Mouse (Mus musculus) embryonic facial prominence, embryonic 10.5 days (tissue): ENCODE results near the gene Fbln2. TPM values are rescaled to one million over a fixed set of nuclear protein-coding genes. Genes with fewer than 3 reads are reported as not detected.

Experiments used
- DNase-seq: peaks from one replicate; pipeline ENCODE4 v3.0.0-alpha.2; 2017; ENCODE audit warnings: low spot score
- H3K27ac ChIP-seq: fragments of 300-500 bp; sonication (generic); replicated peaks from 2 replicates; pipeline ENCODE4 v1.5.1; 2016; ENCODE audit warnings: mild to moderate bottlenecking
- H3K27me3 ChIP-seq: fragments of 300-500 bp; sonication (generic); replicated peaks from 2 replicates; pipeline ENCODE4 v1.6.1; 2016; ENCODE audit warnings: low read depth, mild to moderate bottlenecking; ENCODE audit not compliant: poor library complexity, severe bottlenecking
- H3K36me3 ChIP-seq: fragments of 300-500 bp; sonication (generic); replicated peaks from 2 replicates; pipeline ENCODE4 v1.6.1; 2016; ENCODE audit warnings: mild to moderate bottlenecking, moderate library complexity
- H3K4me1 ChIP-seq: fragments of 300-500 bp; sonication (generic); 2 replicates; pipeline ENCODE4 v1.6.1; 2016
- H3K4me3 ChIP-seq: fragments of 300-500 bp; sonication (generic); 2 replicates; pipeline ENCODE4 v1.5.1; 2016; ENCODE audit warnings: mild to moderate bottlenecking, moderate library complexity
- H3K9me3 ChIP-seq: fragments of 300-500 bp; sonication (generic); 2 replicates; pipeline ENCODE4 v1.6.1; 2016; ENCODE audit warnings: mild to moderate bottlenecking
- WGBS: fragments of 180-500 bp; shearing (Covaris S2); methylation state at CpG from one replicate; pipeline ENCODE4 v1.1.7; 2016; 5-methylcytosine and 5-hydroxymethylcytosine counted together
- polyA plus RNA-seq: library from polyadenylated mRNA; unstranded; fragments of >200 nt; fragmentation: Nextera tagmentation; extraction: Ambion mirVana; gene quantifications from 2 replicates; pipeline ENCODE4 v1.2.1, GENCODE M21; 2016

The Fbln2 gene
- polyA plus RNA-seq, 1 experiment from 2014 or later = 69.0 TPM

- Histone ChIP-seq H3K27me3 (no peaks in the 10 kb centered on the region), H3K27ac (no peak overlapping the region), H3K36me3 (no peaks in the 10 kb centered on the region), H3K4me1 (no peaks in the 10 kb centered on the region), H3K9me3 (no peaks in the 10 kb centered on the region), H3K4me3 (no peak overlapping the region)
- WGBS = 67% methylated on average over 1 of the region's 1 CpGs
- DNase-seq = no peak
These were observed 95.7 kb downstream of the Fbln2 start for GRCm38 (mm10) chr6:91307972-91308371.

GRCm38 (mm10) chr6:91311204-91311603 lies 98.9 kb downstream of the Fbln2 start:
- DNase-seq = no peak
- Histone ChIP-seq H3K36me3 (no peaks in the 10 kb centered on the region), H3K27ac (no peak overlapping the region), H3K4me3 (no peak overlapping the region), H3K4me1 (no peaks in the 10 kb centered on the region), H3K27me3 (no peaks in the 10 kb centered on the region), H3K9me3 (peaks cover 6% of the 10 kb centered on the region; the same call in 1 of the 2 replicates)
- WGBS = 88% methylated on average over 5 of the region's 5 CpGs

DNA sequence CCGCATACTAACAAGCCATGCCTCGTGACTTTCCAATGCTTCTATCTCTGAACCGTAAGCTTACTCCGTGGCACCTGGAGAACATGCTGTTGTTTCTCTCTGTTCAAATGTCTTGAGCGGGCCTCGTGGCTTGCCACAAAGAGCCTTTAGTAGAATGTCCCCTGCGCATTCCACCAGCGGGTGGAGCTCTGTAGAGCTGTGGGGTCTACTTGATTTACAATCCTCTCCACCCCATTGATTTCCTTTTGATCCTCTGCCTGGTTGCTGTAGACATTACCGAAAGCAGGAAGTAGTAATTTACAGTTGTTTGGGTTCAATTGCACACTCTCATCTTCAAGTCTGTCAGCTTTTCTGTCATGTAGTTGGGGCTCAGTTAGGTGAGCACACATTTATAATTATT lies 100.2 kb downstream of the Fbln2 start:
- DNase-seq = no peak
- no peaks in the 10 kb centered on the region for H3K27me3 ChIP-seq
- peaks cover 6% of the 10 kb centered on the region; the same call in 1 of the 2 replicates for H3K9me3 ChIP-seq
- H3K4me1 ChIP-seq = no peaks in the 10 kb centered on the region
- WGBS = 76% methylated on average over 9 of the region's 9 CpGs
- no peak overlapping the region for H3K27ac ChIP-seq
- no peaks in the 10 kb centered on the region for H3K36me3 ChIP-seq
- no peak overlapping the region for H3K4me3 ChIP-seq

Other genes starting within 250 kb of the Fbln2 start
- gene Iqsec1, start 223.8 kb upstream of the Fbln2 start, polyA plus RNA-seq = 6.6 and 8.0 TPM in 2 replicates
- 15.8 and 17.3 TPM in 2 replicates for gene Nup210, start 95.6 kb upstream of the Fbln2 start, polyA plus RNA-seq
- gene Hdac11, start 55.8 kb upstream of the Fbln2 start, polyA plus RNA-seq = 8.6 and 9.8 TPM in 2 replicates
- gene Wnt7a, start 198.9 kb downstream of the Fbln2 start, polyA plus RNA-seq = 1.2 and 5.4 TPM in 2 replicates